Mouse (Mus musculus): ENCODE data around the gene Vmn1r80.
"Not testable (repeated sequence)": the region's sequence is repeated elsewhere in the genome, so short reads cannot be mapped to it uniquely, and the experiment has no call there.

Vmn1r80 gene

GRCm38 (mm10) chr7:12188986-12189385, at the start of gene Vmn1r80:
Gene Vmn1r80 (plus strand): TSS chr7:12189286.
- no peak for DNase-seq

DNA sequence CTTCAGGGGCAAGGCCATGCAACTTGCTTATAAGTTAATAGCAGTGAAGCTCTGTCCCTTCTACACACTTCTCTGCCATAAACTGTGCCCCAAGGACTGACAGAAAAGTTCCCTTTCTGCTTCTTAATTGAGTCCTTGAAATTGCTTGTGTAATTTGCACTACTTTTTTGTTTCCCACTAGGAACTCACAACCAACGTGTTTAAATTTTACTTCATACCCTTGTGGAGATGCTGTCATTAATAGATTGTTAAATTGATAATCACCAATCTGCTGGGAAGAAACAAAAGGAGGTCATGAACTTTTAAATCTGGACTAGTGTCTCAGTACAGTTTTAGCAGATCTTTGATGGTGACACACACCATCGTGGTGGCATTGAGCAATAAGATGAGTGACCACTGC, 39.1 kb upstream of the Vmn1r80 start, which contains the start of gene Vmn1r78:
TSS of gene Vmn1r78 (plus strand) at position 301 of the 400 bp plus-strand sequence.
- DNase-seq, result no peak

- DNase-seq, result not testable (repeated sequence)
These were observed 32.6 kb upstream of the Vmn1r80 start for GRCm38 (mm10) chr7:12156463-12156862.

- not testable (repeated sequence) for DNase-seq
These were observed 18.1 kb upstream of the Vmn1r80 start, which contains the start of gene Vmn1r79 for GRCm38 (mm10) chr7:12170979-12171378. Gene Vmn1r79 (plus strand): TSS chr7:12171279.

DNA sequence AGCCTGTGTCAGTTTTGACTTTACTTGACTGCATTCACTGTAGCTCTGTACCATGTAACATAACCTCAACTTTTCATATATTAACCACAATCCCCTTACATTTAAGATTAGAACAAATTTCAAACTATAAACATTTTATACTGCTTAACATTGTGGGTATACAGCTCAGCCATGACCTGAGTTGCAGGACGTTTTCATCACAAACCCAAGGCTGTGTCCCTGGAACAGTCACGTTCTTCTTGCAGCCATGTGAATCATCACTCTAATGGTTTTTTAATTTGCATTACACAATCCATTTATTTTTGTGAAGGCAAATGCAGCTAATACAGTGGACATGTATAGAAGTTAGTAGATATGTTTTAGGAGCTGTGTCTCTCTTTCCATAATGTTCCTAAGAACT, 16.2 kb upstream of the Vmn1r80 start:
- not testable (repeated sequence) for DNase-seq

- no peak for DNase-seq
These were observed 15.1 kb downstream of the Vmn1r80 start for GRCm38 (mm10) chr7:12204141-12204540.
